Comparison of ENCODE assay signal across 8 mouse cellular contexts in the genomic region with DNA sequence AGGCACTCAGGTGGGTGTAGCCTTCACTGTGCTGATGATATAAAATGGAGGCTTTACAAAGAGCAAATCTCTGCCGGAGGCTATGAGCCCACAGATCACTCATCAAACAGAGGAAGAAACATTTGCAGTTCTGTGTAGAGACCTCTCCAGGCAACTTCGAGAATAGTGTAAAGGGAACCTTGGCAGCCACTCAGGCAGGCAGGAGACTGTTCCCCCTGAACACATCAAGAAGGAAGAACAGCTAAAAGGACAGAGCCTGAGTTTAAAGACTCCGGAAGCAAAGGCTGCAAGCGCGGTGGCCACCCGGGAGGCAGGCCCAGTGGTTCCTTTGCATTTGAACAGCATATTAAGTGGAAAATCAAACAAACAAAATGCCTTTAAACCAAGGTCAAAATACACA. TPM values are rescaled to one million over a fixed set of nuclear protein-coding genes. Genes with fewer than 3 reads are reported as not detected.
A peak's percentile ranks its signal among the peaks of the same experiment; 100 is the strongest.
DNase-seq lines count a peak whose midpoint lies in the region; ATAC-seq and TF ChIP-seq lines count a peak whose summit lies in the region.

No protein-coding gene starts in this region.

- 2% methylated on average over 6 of the region's 6 CpGs for WGBS in heart, adult 2 months
- 3% methylated on average over 6 of the region's 6 CpGs for WGBS in forebrain, embryonic 11.5 days
- WGBS in intestine, embryonic 16.5 days: 4% methylated on average over 6 of the region's 6 CpGs
- 2% methylated on average over 6 of the region's 6 CpGs for WGBS in lung, embryonic 14.5 days

- DNase-seq in heart, adult 2 months: peak; percentile 53
- DNase-seq in heart, adult 8-10 months (ENCODE audit: low spot score): no peak
- peak; percentile 57 for DNase-seq in NIH3T3 (ENCODE audit: low read depth)
- DNase-seq in forebrain, embryonic 11.5 days (ENCODE audit: low spot score): no peak
- peak; percentile 56 for DNase-seq in lung, embryonic 14.5 days
- peak; percentile 37 for DNase-seq in right cerebral cortex, postnatal 25 days
- no peak for DNase-seq in gastrocnemius, postnatal 14 days

- peaks cover 24% of the 10 kb centered on the region for H3K36me3 ChIP-seq in heart, adult 2 months (ENCODE audit: control insufficient read depth, insufficient read depth, low read length)
- H3K36me3 ChIP-seq in forebrain, embryonic 11.5 days (ENCODE audit: control insufficient read depth, insufficient read depth, low read length): no peaks in the 10 kb centered on the region
- no peaks in the 10 kb centered on the region for H3K36me3 ChIP-seq in intestine, embryonic 16.5 days (ENCODE audit: control insufficient read depth, insufficient read depth, low read length)
- no peaks in the 10 kb centered on the region for H3K36me3 ChIP-seq in lung, embryonic 14.5 days (ENCODE audit: insufficient read depth)

- TF ChIP-seq POLR2A in heart, adult 2 months (IDR thresholded peaks at IDR 0.05; ENCODE audit: insufficient read depth, low read depth, low read length): no peak

- H3K4me2 ChIP-seq in forebrain, embryonic 11.5 days (ENCODE audit: low read depth, low read length, severe bottlenecking): peak overlapping the region; percentile 66
- peak overlapping the region; percentile 78 for H3K4me2 ChIP-seq in intestine, embryonic 16.5 days (ENCODE audit: low read depth, low read length)
- peak overlapping the region; percentile 80 for H3K4me2 ChIP-seq in lung, embryonic 14.5 days

- intact Hi-C loops in heart, adult 2 months (cut with DNase I): loop anchor here (5.0 kb wide), 3 partner anchors 38 to 192 kb away; no protein-coding TSS in a partner anchor
- intact Hi-C loops in gastrocnemius, postnatal 14 days (cut with DNase I; ENCODE audit: low total_unique reads): loop anchor here (10.0 kb wide), 1 partner anchor 244 kb away; no protein-coding TSS in a partner anchor

- peak overlapping the region; percentile 45 for H3K9ac ChIP-seq in heart, adult 2 months (ENCODE audit: low read depth, low read length)
- peak overlapping the region; percentile 24 for H3K9ac ChIP-seq in forebrain, embryonic 11.5 days (ENCODE audit: low read length)
- peak overlapping the region; percentile 61 for H3K9ac ChIP-seq in intestine, embryonic 16.5 days (ENCODE audit: low read depth, low read length)
- H3K9ac ChIP-seq in lung, embryonic 14.5 days: peak overlapping the region; percentile 40

- peak overlapping the region; percentile 88; the same call in 1 of the 2 replicates for H3K27ac ChIP-seq in heart, adult 2 months
- no peak overlapping the region for H3K27ac ChIP-seq in forebrain, embryonic 11.5 days (ENCODE audit: low read depth, low read length)
- peak overlapping the region; percentile 43 for H3K27ac ChIP-seq in intestine, embryonic 16.5 days (ENCODE audit: low read length)
- H3K27ac ChIP-seq in lung, embryonic 14.5 days (ENCODE audit: low read depth): peak overlapping the region; percentile 38; the same call in 1 of the 2 replicates

- peaks cover 8% of the 10 kb centered on the region for H3K79me2 ChIP-seq in heart, adult 2 months (replicated peaks; ENCODE audit: control insufficient read depth, insufficient read depth, low read length)

- no peak for TF ChIP-seq CTCF in heart, adult 2 months (IDR thresholded peaks at IDR 0.05)
- no peak for TF ChIP-seq CTCF in lung, embryonic 14.5 days (IDR thresholded peaks at IDR 0.05; ENCODE audit: low read depth)

- peak overlapping the region; percentile 53 for H3K4me3 ChIP-seq in heart, adult 2 months
- peak overlapping the region; percentile 70 for H3K4me3 ChIP-seq in forebrain, embryonic 11.5 days (ENCODE audit: low read depth, low read length)
- H3K4me3 ChIP-seq in intestine, embryonic 16.5 days (ENCODE audit: low read length): peak overlapping the region; percentile 55
- H3K4me3 ChIP-seq in lung, embryonic 14.5 days (ENCODE audit: low read depth, low read length): peak overlapping the region; percentile 68

- no peak for TF ChIP-seq EP300 in heart, adult 2 months (IDR thresholded peaks at IDR 0.05; ENCODE audit: insufficient read depth, low read depth, low read length)

- ATAC-seq in forebrain, embryonic 11.5 days (replicated peaks; ENCODE audit: low FRiP score): no peak
- ATAC-seq in intestine, embryonic 16.5 days: no peak
- ATAC-seq in lung, embryonic 14.5 days (ENCODE audit: insufficient read depth): no peak

- peaks cover 22% of the 10 kb centered on the region for H3K4me1 ChIP-seq in heart, adult 2 months (ENCODE audit: control insufficient read depth, insufficient read depth, low read length)
- peaks cover 11% of the 10 kb centered on the region; the same call in 1 of the 2 replicates for H3K4me1 ChIP-seq in forebrain, embryonic 11.5 days (replicated peaks; ENCODE audit: control insufficient read depth, insufficient read depth, low read length)
- H3K4me1 ChIP-seq in intestine, embryonic 16.5 days (ENCODE audit: control insufficient read depth, insufficient read depth, low read length): peaks cover 26% of the 10 kb centered on the region
- H3K4me1 ChIP-seq in lung, embryonic 14.5 days (ENCODE audit: insufficient read depth): peaks cover 30% of the 10 kb centered on the region

- no peaks in the 10 kb centered on the region for H3K9me3 ChIP-seq in forebrain, embryonic 11.5 days (ENCODE audit: control insufficient read depth, low read length)
- H3K9me3 ChIP-seq in intestine, embryonic 16.5 days (ENCODE audit: control insufficient read depth, low read length): no peaks in the 10 kb centered on the region
- no peaks in the 10 kb centered on the region for H3K9me3 ChIP-seq in lung, embryonic 14.5 days (ENCODE audit: low read depth, low read length)

- no peaks in the 10 kb centered on the region for H3K27me3 ChIP-seq in heart, adult 2 months (ENCODE audit: control insufficient read depth, insufficient read depth, low read length)
- H3K27me3 ChIP-seq in forebrain, embryonic 11.5 days (ENCODE audit: control insufficient read depth, insufficient read depth, low read length): no peaks in the 10 kb centered on the region
- H3K27me3 ChIP-seq in intestine, embryonic 16.5 days (replicated peaks; ENCODE audit: control insufficient read depth, insufficient read depth, low read length): no peaks in the 10 kb centered on the region
- H3K27me3 ChIP-seq in lung, embryonic 14.5 days (ENCODE audit: insufficient read depth, low read length): no peaks in the 10 kb centered on the region

RNA-seq across cellular contexts. Expression of a gene that starts 2.2 kb away (rescaled TPM):
- total RNA-seq in heart, adult 2 months (2021): 100 to 1,000 TPM in 1 of 2 experiments, 10 to 100 TPM in 1; 92.7 to 112 TPM
- 43.6 and 55.3 TPM in 2 replicates for polyA plus RNA-seq in heart, adult 2 months (2012; rRNA removed)
- total RNA-seq in heart, adult 8-10 months (2022): 10 to 100 TPM; 86.1 to 99.8 (median 92.6) TPM
- 83.7 and 84.2 TPM in 2 replicates for polyA plus RNA-seq in forebrain, embryonic 11.5 days (2014; fragmentation: Nextera tagmentation; extraction: Ambion mirVana)
- polyA plus RNA-seq in intestine, embryonic 16.5 days (2015; fragmentation: Nextera tagmentation; extraction: Ambion mirVana): 27.0 and 59.0 TPM in 2 replicates
- polyA plus RNA-seq in lung, embryonic 14.5 days (2014; fragmentation: Nextera tagmentation; extraction: Ambion mirVana): 86.3 and 89.0 TPM in 2 replicates
- 10 to 100 TPM; 79.5 to 82.3 TPM for total RNA-seq in gastrocnemius, postnatal 14 days (2021)

Comparison
In these comparisons a context has a peak if more than half of its experiments do, and no peak if none do; other contexts are left out.
1. DNase-seq: peak in heart, adult 2 months (2 of 2), NIH3T3 (single experiment), lung, embryonic 14.5 days (single experiment) and right cerebral cortex, postnatal 25 days (single experiment); none in heart, adult 8-10 months (single experiment), forebrain, embryonic 11.5 days (single experiment) and gastrocnemius, postnatal 14 days (single experiment).
2. Peak in every context shown above with its lines, with median percentiles within 50 percentile points of each other: H3K4me3 ChIP-seq, H3K9ac ChIP-seq and H3K4me2 ChIP-seq.